Mouse (Mus musculus) mouse trophoblast stem cell (cell line): ENCODE results near the gene Sestd1.

Experiments used
- in situ Hi-C, 2 experiments: fragments of 300-500 bp; cut with MseI, MboI; formaldehyde crosslinking; loops; 2 replicates in 1 of 2; 3 replicates in 1 of 2; pipeline ENCODE4 v1.15.1; 2025

Sestd1 gene

DNA sequence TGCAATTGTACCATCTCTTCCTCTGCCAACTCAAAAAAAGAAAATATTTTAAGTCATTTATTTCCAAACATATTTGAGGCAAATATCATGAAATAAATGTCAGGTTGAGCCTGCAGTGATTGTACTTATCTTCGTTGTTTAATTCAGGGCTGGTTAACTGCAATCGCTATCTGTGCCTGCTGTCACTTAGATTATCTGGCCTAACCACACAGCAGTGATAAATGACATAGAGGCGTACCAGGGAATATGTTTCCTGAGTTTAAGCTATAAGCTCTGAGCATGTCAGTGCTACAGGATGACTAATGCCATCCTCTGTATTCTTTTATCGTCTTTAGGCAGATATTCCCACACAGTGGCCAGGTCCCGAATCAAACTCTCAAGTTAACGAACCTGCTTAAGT lies 141.5 kb downstream of the Sestd1 start:
- in situ Hi-C loops = no loop called here

DNA sequence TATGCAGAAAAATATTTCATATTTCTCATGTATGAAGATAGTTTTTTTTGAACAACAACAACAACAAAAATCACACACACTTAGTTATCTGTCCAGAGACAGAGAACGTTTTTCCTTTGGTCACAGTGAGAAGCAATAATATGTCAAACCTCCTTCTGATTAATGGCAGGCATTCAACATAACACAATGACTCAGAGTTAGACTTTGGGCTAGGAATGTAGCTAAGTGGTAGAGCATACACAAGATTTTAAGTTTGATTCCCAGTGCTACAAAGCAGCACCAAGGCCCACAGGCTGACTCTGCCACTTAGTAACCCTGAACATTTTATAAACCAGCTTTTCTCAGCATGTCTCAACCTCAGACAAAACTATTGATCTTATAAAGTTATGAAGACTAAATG lies 145.5 kb downstream of the Sestd1 start:
- in situ Hi-C loops = no loop called here

GRCm38 (mm10) chr2:77133407-77133806 lies 147.0 kb downstream of the Sestd1 start:
- in situ Hi-C loops = no loop called here
